Comparison of ENCODE assay signal across 8 mouse cellular contexts in genomic region chr15:84653979-84654966, GRCm38 (mm10). TPM values are rescaled to one million over a fixed set of nuclear protein-coding genes. Genes with fewer than 3 reads are reported as not detected.
DNase-seq lines count a peak whose midpoint lies in the region; ATAC-seq and TF ChIP-seq lines count a peak whose summit lies in the region.

No protein-coding gene starts in this region.

- H3K27me3 ChIP-seq in ES-Bruce4 (ENCODE audit: control insufficient read depth, insufficient read depth, low read length, poor library complexity, severe bottlenecking) = no peaks in the 10 kb centered on the region
- no peaks in the 10 kb centered on the region for H3K27me3 ChIP-seq in forebrain, embryonic 16.5 days (replicated peaks; ENCODE audit: control insufficient read depth, insufficient read depth, low read length)

- H3K9me3 ChIP-seq in ES-Bruce4 (replicated peaks; ENCODE audit: control insufficient read depth, insufficient read depth, low read length, poor library complexity, severe bottlenecking) = no peaks in the 10 kb centered on the region
- no peaks in the 10 kb centered on the region for H3K9me3 ChIP-seq in forebrain, embryonic 16.5 days (ENCODE audit: control insufficient read depth, low read length)

- TF ChIP-seq CTCF in ES-Bruce4 (IDR thresholded peaks at IDR 0.05; ENCODE audit: low read depth, low read length) = no peak
- TF ChIP-seq CTCF in layer of hippocampus, adult 2 months (conservative IDR thresholded peaks at IDR 0.05) = peak; percentile 30; the same call in 1 of the 2 replicates

- no peak for TF ChIP-seq POLR2A in ES-Bruce4 (IDR thresholded peaks at IDR 0.05; ENCODE audit: insufficient read depth, low read length)

- peak overlapping the region; percentile 74 for H3K4me2 ChIP-seq in forebrain, embryonic 16.5 days (ENCODE audit: low read length)

- no peak overlapping the region for H3K9ac ChIP-seq in ES-Bruce4 (ENCODE audit: low read depth, poor library complexity, severe bottlenecking)
- peak overlapping the region; percentile 67 for H3K9ac ChIP-seq in forebrain, embryonic 16.5 days (replicated peaks; ENCODE audit: low read depth, low read length)

- H3K27ac ChIP-seq in ES-Bruce4 (ENCODE audit: insufficient read depth, low read length) = no peak overlapping the region
- H3K27ac ChIP-seq in forebrain, embryonic 16.5 days (ENCODE audit: low read length) = peak overlapping the region; percentile 92
- peak overlapping the region; percentile 80 for H3K27ac ChIP-seq in layer of hippocampus, adult 2 months

- peaks cover 9% of the 10 kb centered on the region for H3K4me1 ChIP-seq in ES-Bruce4 (ENCODE audit: control insufficient read depth, insufficient read depth, low read length)
- peaks cover 11% of the 10 kb centered on the region for H3K4me1 ChIP-seq in forebrain, embryonic 16.5 days (replicated peaks; ENCODE audit: control insufficient read depth, insufficient read depth, low read length)

- 5% methylated on average over 28 of the region's 28 CpGs for WGBS in forebrain, embryonic 16.5 days

- intact Hi-C loops in heart, postnatal 36 days (cut with DNase I) = no loop called here

- peak; percentile 90 for ATAC-seq in forebrain, embryonic 16.5 days

- TF ChIP-seq EP300 in ES-Bruce4 (IDR thresholded peaks at IDR 0.05; ENCODE audit: insufficient read depth, low read depth, low read length) = no peak

- DNase-seq in adrenal gland, postnatal 10 days = peak; percentile 79
- DNase-seq in heart, postnatal 36 days = peak; percentile 69 to 72
- peak in 1 of 2 experiments; percentile 55 for DNase-seq in layer of hippocampus, adult 2 months (ENCODE audit: low spot score in 2 of 2)
- DNase-seq in lung, postnatal 14 days = peak; percentile 84
- DNase-seq in retina, postnatal 1 day = peak; percentile 97
- peak; percentile 93 for DNase-seq in yolk sac, embryonic 10.5 days (ENCODE audit: low spot score)

- H3K36me3 ChIP-seq in ES-Bruce4 (ENCODE audit: control insufficient read depth, insufficient read depth, low read length, poor library complexity, severe bottlenecking) = no peaks in the 10 kb centered on the region
- H3K36me3 ChIP-seq in forebrain, embryonic 16.5 days (ENCODE audit: control insufficient read depth, insufficient read depth) = no peaks in the 10 kb centered on the region

- H3K4me3 ChIP-seq in ES-Bruce4 (ENCODE audit: low read depth, low read length) = peak overlapping the region; percentile 38
- peak overlapping the region; percentile 50 for H3K4me3 ChIP-seq in forebrain, embryonic 16.5 days (replicated peaks; ENCODE audit: low read length)
- peak overlapping the region; percentile 40 for H3K4me3 ChIP-seq in layer of hippocampus, adult 2 months

RNA-seq across cellular contexts. Expression of gene Prr5, which starts 15.1 kb away (rescaled TPM):
- polyA plus RNA-seq in ES-Bruce4 (2011; ENCODE audit: insufficient read depth, insufficient read length, low read depth, missing spikeins) = 17.3 and 18.9 TPM in 2 replicates
- total RNA-seq in adrenal gland, postnatal 10 days (2021) = 10 to 100 TPM; 11.4 to 12.1 TPM
- polyA plus RNA-seq in forebrain, embryonic 16.5 days (2015; fragmentation: Nextera tagmentation; extraction: Ambion mirVana) = 11.1 and 16.4 TPM in 2 replicates
- 1 to 10 TPM; 3.1 to 3.7 TPM for total RNA-seq in heart, postnatal 36 days (2021)
- 10 to 100 TPM; 15.5 to 16.9 TPM for total RNA-seq in layer of hippocampus, adult 2 months (2021)
